Mouse (Mus musculus) liver, embryonic 11.5 days (tissue): ENCODE measurements around the gene Alox5ap. TPM values are rescaled to one million over a fixed set of nuclear protein-coding genes. Genes with fewer than 3 reads are reported as not detected.

Experiments
- ATAC-seq: fragments of 200-750 bp; cut with Nextera tagmentation; replicated peaks from 2 replicates; pipeline ENCODE4 v1.8.0; 2017; ENCODE audit warnings: moderate number of reproducible peaks, mild to moderate bottlenecking, moderate TSS enrichment, moderate library complexity; ENCODE audit not compliant: low FRiP score
- DNase-seq: peaks from one replicate; pipeline ENCODE4 v3.0.0-alpha.2; 2017; ENCODE audit warnings: low spot score
- H3K27ac ChIP-seq: fragments of 300-500 bp; sonication (generic); 2 replicates; pipeline ENCODE4 v1.5.1; 2014; ENCODE audit warnings: mild to moderate bottlenecking, low read depth, low read length, control low read depth
- H3K27me3 ChIP-seq: fragments of 300-500 bp; sonication (generic); replicated peaks from 2 replicates; pipeline ENCODE4 v1.6.1; 2014; ENCODE audit warnings: low read length, mixed read lengths; ENCODE audit not compliant: control insufficient read depth, insufficient read depth
- H3K36me3 ChIP-seq: fragments of 300-500 bp; sonication (generic); 2 replicates; pipeline ENCODE4 v1.6.1; 2014; ENCODE audit warnings: mild to moderate bottlenecking, low read length, moderate library complexity, mixed read lengths; ENCODE audit not compliant: control insufficient read depth, insufficient read depth
- H3K4me1 ChIP-seq: fragments of 300-500 bp; sonication (generic); replicated peaks from 2 replicates; pipeline ENCODE4 v1.6.1; 2014; ENCODE audit warnings: low read length, mixed read lengths; ENCODE audit not compliant: control insufficient read depth, insufficient read depth
- H3K4me2 ChIP-seq: fragments of 300-500 bp; sonication (generic); 2 replicates; pipeline ENCODE4 v1.6.1; 2014; ENCODE audit warnings: mild to moderate bottlenecking, control low read depth, moderate library complexity
- H3K4me3 ChIP-seq: fragments of 300-500 bp; sonication (generic); 2 replicates; pipeline ENCODE4 v1.5.1; 2014; ENCODE audit warnings: low read depth, low read length, control low read depth
- H3K9ac ChIP-seq: fragments of 300-500 bp; sonication (generic); 2 replicates; pipeline ENCODE4 v1.6.1; 2014; ENCODE audit warnings: low read depth, low read length, control low read depth
- H3K9me3 ChIP-seq: fragments of 300-500 bp; sonication (generic); 2 replicates; pipeline ENCODE4 v1.6.1; 2016; ENCODE audit warnings: low read length, inconsistent platforms, mixed read lengths; ENCODE audit not compliant: control insufficient read depth
- WGBS: fragments of 180-500 bp; shearing (Covaris S2); extraction: QIAGEN DNeasy Blood & Tissue Kit; methylation state at CpG from one replicate; pipeline ENCODE4 v1.1.7; 2014; 5-methylcytosine and 5-hydroxymethylcytosine counted together
- polyA plus RNA-seq: library from polyadenylated mRNA; unstranded; fragments of >200 nt; fragmentation: Nextera tagmentation; extraction: Ambion mirVana; gene quantifications from 2 replicates; pipeline ENCODE4 v1.2.1, GENCODE M21; 2014

Alox5ap gene
- polyA plus RNA-seq, 1 experiment from 2014 or later = 24.4 TPM

GRCm38 (mm10) chr5:149271291-149271690, 6.7 kb downstream of the Alox5ap start:
- DNase-seq (no peak), ATAC-seq (no peak)
- WGBS = 94% methylated on average over 3 of the region's 3 CpGs

GRCm38 (mm10) chr5:149272535-149272934, 8.0 kb downstream of the Alox5ap start:
- Histone ChIP-seq H3K27ac (no peak overlapping the region), H3K9me3 (peaks cover 3% of the 10 kb centered on the region; the same call in 1 of the 2 replicates), H3K4me1 (peaks cover 3% of the 10 kb centered on the region), H3K27me3 (no peaks in the 10 kb centered on the region), H3K4me2 (no peak overlapping the region), H3K9ac (no peak overlapping the region), H3K36me3 (no peaks in the 10 kb centered on the region), H3K4me3 (no peak overlapping the region)
- 38% methylated on average over 4 of the region's 4 CpGs for WGBS
- DNase-seq (no peak), ATAC-seq (0 out of 2 replicates have a peak, but pooled peaks have one; percentile 13)

More at GRCm38 (mm10) chr5:149271291-149271690, 6.7 kb downstream of the Alox5ap start:
- no peaks in the 10 kb centered on the region for H3K27me3 ChIP-seq
- H3K4me3 ChIP-seq = no peak overlapping the region
- peaks cover 3% of the 10 kb centered on the region; the same call in 1 of the 2 replicates for H3K9me3 ChIP-seq
- H3K36me3 ChIP-seq = no peaks in the 10 kb centered on the region
- no peak overlapping the region for H3K9ac ChIP-seq
- H3K4me1 ChIP-seq = peaks cover 9% of the 10 kb centered on the region
- no peak overlapping the region for H3K27ac ChIP-seq
- no peak overlapping the region for H3K4me2 ChIP-seq

- WGBS = 42% methylated on average over 15 of the region's 15 CpGs
- DNase-seq (peak; percentile 43), ATAC-seq (peak; percentile 78)
- H3K9me3 ChIP-seq = peaks cover 3% of the 10 kb centered on the region; the same call in 1 of the 2 replicates
- no peak overlapping the region for H3K4me3 ChIP-seq
- no peaks in the 10 kb centered on the region for H3K27me3 ChIP-seq
- H3K4me1 ChIP-seq = peaks cover 3% of the 10 kb centered on the region; the same call in 1 of the 2 replicates
- H3K4me2 ChIP-seq = no peak overlapping the region
- no peaks in the 10 kb centered on the region for H3K36me3 ChIP-seq
- no peak overlapping the region for H3K27ac ChIP-seq
- H3K9ac ChIP-seq = no peak overlapping the region
These were observed 10.0 kb downstream of the Alox5ap start for GRCm38 (mm10) chr5:149274390-149275104.

GRCm38 (mm10) chr5:149275105-149275494, 10.5 kb downstream of the Alox5ap start:
- Histone ChIP-seq H3K27me3 (no peaks in the 10 kb centered on the region), H3K4me1 (peaks cover 3% of the 10 kb centered on the region; the same call in 1 of the 2 replicates), H3K4me2 (no peak overlapping the region), H3K36me3 (no peaks in the 10 kb centered on the region), H3K9ac (no peak overlapping the region), H3K4me3 (no peak overlapping the region), H3K27ac (no peak overlapping the region), H3K9me3 (peaks cover 3% of the 10 kb centered on the region; the same call in 1 of the 2 replicates)
- WGBS = 77% methylated on average over 1 of the region's 1 CpGs
- no peak for ATAC-seq
- no peak for DNase-seq

GRCm38 (mm10) chr5:149277529-149277928, 13.0 kb downstream of the Alox5ap start:
- no peak for ATAC-seq
- H3K9ac ChIP-seq = no peak overlapping the region
- 74% methylated on average over 5 of the region's 5 CpGs for WGBS
- H3K4me1 ChIP-seq = peaks cover under 1% of the 10 kb centered on the region; the same call in 1 of the 2 replicates
- no peak for DNase-seq
- peaks cover 3% of the 10 kb centered on the region; the same call in 1 of the 2 replicates for H3K9me3 ChIP-seq
- no peaks in the 10 kb centered on the region for H3K27me3 ChIP-seq
- H3K4me3 ChIP-seq = no peak overlapping the region
- no peak overlapping the region for H3K4me2 ChIP-seq
- H3K36me3 ChIP-seq = no peaks in the 10 kb centered on the region
- no peak overlapping the region for H3K27ac ChIP-seq

GRCm38 (mm10) chr5:149279273-149279844, 14.8 kb downstream of the Alox5ap start:
- H3K4me2 ChIP-seq = no peak overlapping the region
- ATAC-seq (no peak), DNase-seq (no peak)
- no peaks in the 10 kb centered on the region for H3K27me3 ChIP-seq
- H3K9ac ChIP-seq = no peak overlapping the region
- WGBS = 66% methylated on average over 22 of the region's 22 CpGs
- no peaks in the 10 kb centered on the region for H3K36me3 ChIP-seq
- H3K4me3 ChIP-seq = no peak overlapping the region
- no peak overlapping the region for H3K27ac ChIP-seq
- peaks cover 3% of the 10 kb centered on the region; the same call in 1 of the 2 replicates for H3K9me3 ChIP-seq
- no peaks in the 10 kb centered on the region for H3K4me1 ChIP-seq

GRCm38 (mm10) chr5:149283009-149283408, 18.4 kb downstream of the Alox5ap start:
- Histone ChIP-seq H3K9me3 (no peaks in the 10 kb centered on the region), H3K27me3 (peaks cover 3% of the 10 kb centered on the region; the same call in 1 of the 2 replicates), H3K27ac (no peak overlapping the region), H3K36me3 (no peaks in the 10 kb centered on the region), H3K4me1 (no peaks in the 10 kb centered on the region), H3K4me3 (no peak overlapping the region), H3K4me2 (no peak overlapping the region), H3K9ac (no peak overlapping the region)
- WGBS = 78% methylated on average over 2 of the region's 2 CpGs
- ATAC-seq (no peak), DNase-seq (no peak)

- Histone ChIP-seq H3K9me3 (no peaks in the 10 kb centered on the region), H3K4me3 (no peak overlapping the region), H3K4me1 (no peaks in the 10 kb centered on the region), H3K4me2 (no peak overlapping the region), H3K27ac (no peak overlapping the region), H3K27me3 (peaks cover 3% of the 10 kb centered on the region; the same call in 1 of the 2 replicates), H3K36me3 (no peaks in the 10 kb centered on the region), H3K9ac (no peak overlapping the region)
- DNase-seq (no peak), ATAC-seq (no peak)
These were observed 19.3 kb downstream of the Alox5ap start for GRCm38 (mm10) chr5:149283821-149284220.
